Comparison of ENCODE assay signal across 22 mouse cellular contexts in genomic region chr16:24149441-24149840, GRCm38 (mm10).
DNase-seq lines count a peak whose midpoint lies in the region; ATAC-seq lines count a peak whose summit lies in the region.
"Had no signal": no experiment of that assay in that cellular context is flagged by ENCODE, and none has a peak within 500 bp of the region (broad histone marks: within the 10 kb centered on the region; RNA-seq: fewer than 3 reads in every experiment).

No protein-coding gene starts in this region.

- no peaks in the 10 kb centered on the region for H3K9me3 ChIP-seq in heart, embryonic 12.5 days (replicated peaks)
- H3K9me3 ChIP-seq: forebrain, embryonic 15.5 days; heart, embryonic 10.5 days; midbrain, embryonic 13.5 days; neural tube, embryonic 12.5 days had no signal

- H3K4me1 ChIP-seq in heart, embryonic 12.5 days (replicated peaks) = peaks cover 18% of the 10 kb centered on the region
- H3K4me1 ChIP-seq: forebrain, embryonic 15.5 days; midbrain, embryonic 13.5 days; neural tube, embryonic 12.5 days had no signal

- H3K27me3 ChIP-seq in heart, embryonic 12.5 days (replicated peaks) = 0 out of 2 replicates have a peak, but pooled peaks cover 7% of the 10 kb centered on the region
- H3K27me3 ChIP-seq: forebrain, embryonic 15.5 days; midbrain, embryonic 13.5 days; neural tube, embryonic 12.5 days had no signal

- no peak overlapping the region for H3K4me2 ChIP-seq in heart, embryonic 12.5 days
- H3K4me2 ChIP-seq: forebrain, embryonic 15.5 days; midbrain, embryonic 13.5 days; neural tube, embryonic 12.5 days had no signal

- DNase-seq in cerebellum, postnatal 4 days (ENCODE audit: low spot score in 2 of 2) = no peak
- peak; percentile 40 for DNase-seq in 416B (ENCODE audit: low read depth)
- DNase-seq in cerebellum, adult 8-10 months = peak; percentile 66
- DNase-seq in gastrocnemius, adult 8-10 months (ENCODE audit: low spot score in 2 of 2) = peak; percentile 73
- no peak for DNase-seq in lung, postnatal 36 days
- no peak for DNase-seq in embryo, embryonic 10 days (ENCODE audit: low spot score)
- DNase-seq: heart, postnatal 10 days; kidney, adult 18-20 months; kidney, postnatal 10 days; layer of hippocampus, postnatal 36 days; liver; right cerebral cortex, postnatal 14 days; thymus, postnatal 36 days had no signal

- ATAC-seq in cerebellum, adult (ENCODE audit: insufficient number of reproducible peaks, low FRiP score, low TSS enrichment) = peak; percentile 80; the same call in 1 of the 2 replicates
- no peak for ATAC-seq in heart, embryonic 12.5 days (ENCODE audit: insufficient number of reproducible peaks, low FRiP score)
- ATAC-seq: forebrain, embryonic 15.5 days; lung, postnatal 0 days; midbrain, embryonic 13.5 days had no signal

- no peak overlapping the region for H3K9ac ChIP-seq in heart, embryonic 12.5 days
- H3K9ac ChIP-seq: forebrain, embryonic 15.5 days; midbrain, embryonic 13.5 days; neural tube, embryonic 12.5 days had no signal

- 79% methylated on average over 4 of the region's 4 CpGs for WGBS in heart, embryonic 12.5 days

- H3K4me3 ChIP-seq in heart, embryonic 12.5 days = no peak overlapping the region
- H3K4me3 ChIP-seq: erythroblast, embryonic 14.5 days; forebrain, embryonic 15.5 days; heart, embryonic 10.5 days; midbrain, embryonic 13.5 days; neural tube, embryonic 12.5 days had no signal

- H3K27ac ChIP-seq in heart, embryonic 12.5 days (ENCODE audit: poor library complexity, severe bottlenecking) = no peak overlapping the region
- H3K27ac ChIP-seq: forebrain, embryonic 15.5 days; heart, embryonic 10.5 days; midbrain, embryonic 13.5 days; neural tube, embryonic 12.5 days had no signal

- no peaks in the 10 kb centered on the region for H3K36me3 ChIP-seq in heart, embryonic 12.5 days
- H3K36me3 ChIP-seq: forebrain, embryonic 15.5 days; G1E; heart, embryonic 10.5 days; midbrain, embryonic 13.5 days; neural tube, embryonic 12.5 days had no signal

Comparison
In these comparisons a context has a peak if more than half of its experiments do, and no peak if none do; other contexts are left out.
1. DNase-seq: peak in 416B (single experiment), cerebellum, adult 8-10 months (single experiment) and gastrocnemius, adult 8-10 months (2 of 2); none in cerebellum, postnatal 4 days (0 of 2), lung, postnatal 36 days (single experiment) and embryo, embryonic 10 days (single experiment).